Mouse (Mus musculus) CH12.LX (cell line): Measurements from ENCODE around the gene Nbeal1. TPM values are rescaled to one million over a fixed set of nuclear protein-coding genes. Genes with fewer than 3 reads are reported as not detected.

ENCODE experiments used
- DNase-seq: peaks from one replicate; pipeline ENCODE4 v3.0.0-alpha.2; 2013; ENCODE audit errors: extremely low read depth
- H3K27ac ChIP-seq: 2 replicates; pipeline ENCODE4 v1.5.1; 2012; ENCODE audit warnings: low read depth, mild to moderate bottlenecking, control low read depth, moderate library complexity; ENCODE audit not compliant: insufficient read depth
- H3K27me3 ChIP-seq: replicated peaks from 2 replicates; pipeline ENCODE3; 2012; ENCODE audit warnings: inconsistent platforms
- H3K36me3 ChIP-seq, 2 experiments: replicated peaks in 1 of 2; 2 replicates each; pipeline versions ENCODE3 to v1.6.1; 2012; ENCODE audit warnings: inconsistent platforms in 1 of 2, low read length in 1 of 2, mild to moderate bottlenecking in 1 of 2, mixed read lengths in 1 of 2, moderate library complexity in 1 of 2; ENCODE audit not compliant: control insufficient read depth in 1 of 2, insufficient read depth in 1 of 2
- H3K4me1 ChIP-seq, 2 experiments: 2 replicates each; pipeline ENCODE4 v1.6.1; 2012; ENCODE audit warnings: inconsistent platforms in 1 of 2, moderate library complexity in 1 of 2; ENCODE audit not compliant: insufficient read depth in 2 of 2, control insufficient read depth in 1 of 2
- H3K4me2 ChIP-seq: 2 replicates; pipeline ENCODE4 v1.6.1; 2012; ENCODE audit warnings: low read depth, mild to moderate bottlenecking, control low read depth; ENCODE audit not compliant: poor library complexity, insufficient read depth, severe bottlenecking
- H3K4me3 ChIP-seq, 3 experiments: fragments of 150-350 bp in 1 of 3; sonication (generic) in 1 of 3; replicated peaks in 1 of 3; 2 replicates each; pipeline versions ENCODE3 to v1.5.1; 2011 to 2012; ENCODE audit warnings: low read depth in 2 of 3, low read length in 2 of 3, mild to moderate bottlenecking in 2 of 3, moderate library complexity in 2 of 3, control low read depth in 1 of 3, improper control_type of control experiment in 1 of 3, inconsistent platforms in 1 of 3, mixed read lengths in 1 of 3; ENCODE audit not compliant: poor library complexity in 1 of 3
- H3K79me2 ChIP-seq: replicated peaks from 2 replicates; pipeline ENCODE4 v1.6.1; 2012; ENCODE audit warnings: mild to moderate bottlenecking, moderate library complexity; ENCODE audit not compliant: control insufficient read depth, poor library complexity, insufficient read depth, severe bottlenecking; ENCODE audit errors: extremely low read depth
- H3K9ac ChIP-seq: 2 replicates; pipeline ENCODE4 v1.6.1; 2012; ENCODE audit warnings: low read depth, mild to moderate bottlenecking, control low read depth, moderate library complexity; ENCODE audit not compliant: insufficient read depth
- H3K9me3 ChIP-seq: replicated peaks from 2 replicates; pipeline ENCODE3; 2012; ENCODE audit warnings: low read length, inconsistent platforms, mixed read lengths
- BHLHE40 ChIP-seq: IDR thresholded peaks from 2 replicates; pipeline ENCODE4 v1.6.1; 2011; ENCODE audit warnings: mild to moderate bottlenecking, low read depth, low read length, improper control_type of control experiment
- CHD1 ChIP-seq: IDR thresholded peaks from 2 replicates; pipeline ENCODE4 v1.6.1; 2012; ENCODE audit warnings: low read depth, low read length, improper control_type of control experiment, inconsistent platforms
- CHD2 ChIP-seq: IDR thresholded peaks from 2 replicates; pipeline ENCODE4 v1.6.1; 2011; ENCODE audit warnings: low read length, improper control_type of control experiment
- CTCF ChIP-seq, 2 experiments: IDR thresholded peaks in 1 of 2; conservative IDR thresholded peaks in 1 of 2; 2 replicates each; pipeline ENCODE4 v1.5.1; 2011 to 2012; ENCODE audit warnings: low read depth in 2 of 2, low read length in 2 of 2, improper control_type of control experiment in 1 of 2, inconsistent platforms in 1 of 2, mild to moderate bottlenecking in 1 of 2, moderate library complexity in 1 of 2
- E2F4 ChIP-seq: IDR thresholded peaks from 2 replicates; pipeline ENCODE4 v1.6.1; 2011; ENCODE audit warnings: low read depth, low read length, improper control_type of control experiment; ENCODE audit not compliant: insufficient replicate concordance
- ELF1 ChIP-seq: IDR thresholded peaks from 2 replicates; pipeline ENCODE4 v1.6.1; 2014; ENCODE audit warnings: low read depth, mild to moderate bottlenecking, inconsistent platforms, low read length, improper control_type of control experiment
- EP300 ChIP-seq: IDR thresholded peaks from 2 replicates; pipeline ENCODE4 v1.6.1; 2011; ENCODE audit warnings: low read length, improper control_type of control experiment
- ETS1 ChIP-seq: conservative IDR thresholded peaks from 2 replicates; pipeline ENCODE4 v1.6.1; 2012; ENCODE audit warnings: low read depth, mild to moderate bottlenecking, inconsistent platforms, low read length, improper control_type of control experiment, moderate library complexity
- GABPA ChIP-seq: IDR thresholded peaks from 2 replicates; pipeline ENCODE4 v1.6.1; 2012; ENCODE audit warnings: low read depth, low read length, improper control_type of control experiment, inconsistent platforms; ENCODE audit not compliant: insufficient replicate concordance
- HCFC1 ChIP-seq: IDR thresholded peaks from 2 replicates; pipeline ENCODE4 v1.6.1; 2012; ENCODE audit warnings: low read depth, mild to moderate bottlenecking, inconsistent platforms, low read length, improper control_type of control experiment
- IRF4 ChIP-seq: IDR thresholded peaks from 2 replicates; pipeline ENCODE4 v1.6.1; 2014; ENCODE audit warnings: low read depth, mild to moderate bottlenecking, inconsistent platforms, low read length, improper control_type of control experiment
- JUN ChIP-seq: IDR thresholded peaks from 2 replicates; pipeline ENCODE4 v1.6.1; 2011; ENCODE audit warnings: low read depth, mild to moderate bottlenecking, low read length, improper control_type of control experiment, moderate library complexity; ENCODE audit not compliant: insufficient read depth
- KAT2A ChIP-seq: IDR thresholded peaks from 2 replicates; pipeline ENCODE4 v1.6.1; 2012; ENCODE audit warnings: low read length, improper control_type of control experiment, inconsistent platforms; ENCODE audit not compliant: insufficient replicate concordance
- MAFK ChIP-seq: IDR thresholded peaks from 2 replicates; pipeline ENCODE4 v1.6.1; 2011; ENCODE audit warnings: low read length, improper control_type of control experiment; ENCODE audit not compliant: insufficient replicate concordance
- MAX ChIP-seq: IDR thresholded peaks from 2 replicates; pipeline ENCODE4 v1.6.1; 2011; ENCODE audit warnings: low read length, improper control_type of control experiment
- MAZ ChIP-seq: IDR thresholded peaks from 2 replicates; pipeline ENCODE4 v1.6.1; 2012; ENCODE audit warnings: low read depth, mild to moderate bottlenecking, inconsistent platforms, low read length, improper control_type of control experiment, moderate library complexity
- MEF2A ChIP-seq: IDR thresholded peaks from 2 replicates; pipeline ENCODE4 v1.6.1; 2014; ENCODE audit warnings: low read depth, mild to moderate bottlenecking, inconsistent platforms, low read length, improper control_type of control experiment, borderline replicate concordance
- MXI1 ChIP-seq: IDR thresholded peaks from 2 replicates; pipeline ENCODE4 v1.6.1; 2011; ENCODE audit warnings: mild to moderate bottlenecking, low read depth, low read length, improper control_type of control experiment
- MYC ChIP-seq: IDR thresholded peaks from 2 replicates; pipeline ENCODE4 v1.6.1; 2011; ENCODE audit warnings: low read depth, mild to moderate bottlenecking, improper control_type of control experiment, low read length
- NELFE ChIP-seq: IDR thresholded peaks from 2 replicates; pipeline ENCODE4 v1.6.1; 2011; ENCODE audit warnings: low read depth, low read length, improper control_type of control experiment
- NRF1 ChIP-seq: IDR thresholded peaks from 2 replicates; pipeline ENCODE4 v1.6.1; 2014; ENCODE audit warnings: low read depth, mild to moderate bottlenecking, inconsistent platforms, low read length, improper control_type of control experiment, moderate library complexity
- PAX5 ChIP-seq: IDR thresholded peaks from 2 replicates; pipeline ENCODE4 v1.6.1; 2012; ENCODE audit warnings: low read length, inconsistent platforms, mixed read lengths
- POLR2A ChIP-seq: IDR thresholded peaks from 2 replicates; pipeline ENCODE4 v1.6.1; 2011; ENCODE audit warnings: low read depth, mild to moderate bottlenecking, improper control_type of control experiment, low read length
- POLR2AphosphoS2 ChIP-seq: IDR thresholded peaks from 2 replicates; pipeline ENCODE4 v1.6.1; 2011; ENCODE audit warnings: low read depth, low read length, improper control_type of control experiment
- RAD21 ChIP-seq: IDR thresholded peaks from 2 replicates; pipeline ENCODE4 v1.6.1; 2011; ENCODE audit warnings: low read depth, mild to moderate bottlenecking, low read length, improper control_type of control experiment, moderate library complexity
- RCOR1 ChIP-seq: conservative IDR thresholded peaks from 2 replicates; pipeline ENCODE4 v1.6.1; 2012; ENCODE audit warnings: low read depth, mild to moderate bottlenecking, inconsistent platforms, low read length, improper control_type of control experiment
- SIN3A ChIP-seq: IDR thresholded peaks from 2 replicates; pipeline ENCODE4 v1.6.1; 2012; ENCODE audit warnings: low read length, improper control_type of control experiment, inconsistent platforms
- SMC3 ChIP-seq: IDR thresholded peaks from 2 replicates; pipeline ENCODE4 v1.6.1; 2011; ENCODE audit warnings: low read depth, low read length, improper control_type of control experiment
- TBP ChIP-seq: conservative IDR thresholded peaks from 2 replicates; pipeline ENCODE4 v1.6.1; 2011; ENCODE audit warnings: low read depth, low read length, improper control_type of control experiment
- TCF12 ChIP-seq: IDR thresholded peaks from 2 replicates; pipeline ENCODE4 v1.6.1; 2014; ENCODE audit warnings: low read depth, mild to moderate bottlenecking, inconsistent platforms, low read length, improper control_type of control experiment
- UBTF ChIP-seq: IDR thresholded peaks from 2 replicates; pipeline ENCODE4 v1.6.1; 2012; ENCODE audit warnings: low read depth, mild to moderate bottlenecking, inconsistent platforms, low read length, improper control_type of control experiment, moderate library complexity
- USF1 ChIP-seq: IDR thresholded peaks from 2 replicates; pipeline ENCODE4 v1.6.1; 2014; ENCODE audit warnings: low read depth, mild to moderate bottlenecking, inconsistent platforms, low read length, improper control_type of control experiment
- USF2 ChIP-seq: conservative IDR thresholded peaks from 2 replicates; pipeline ENCODE4 v1.6.1; 2011; ENCODE audit warnings: low read depth, low read length, improper control_type of control experiment
- ZC3H11A ChIP-seq: IDR thresholded peaks from 2 replicates; pipeline ENCODE4 v1.6.1; 2012; ENCODE audit warnings: low read depth, mild to moderate bottlenecking, inconsistent platforms, low read length, improper control_type of control experiment
- ZKSCAN1 ChIP-seq: IDR thresholded peaks from 2 replicates; pipeline ENCODE4 v1.6.1; 2012; ENCODE audit warnings: low read depth, inconsistent platforms, low read length, improper control_type of control experiment, borderline replicate concordance
- ZMIZ1 ChIP-seq: IDR thresholded peaks from 2 replicates; pipeline ENCODE4 v1.6.1; 2012; ENCODE audit warnings: low read depth, mild to moderate bottlenecking, inconsistent platforms, low read length, improper control_type of control experiment
- ZNF384 ChIP-seq: IDR thresholded peaks from 2 replicates; pipeline ENCODE4 v1.6.1; 2012; ENCODE audit warnings: low read depth, low read length, improper control_type of control experiment, inconsistent platforms
- dilution Hi-C: fragments of 300-500 bp; cut with MboI; formaldehyde crosslinking; loops from 2 replicates; pipeline ENCODE4 v1.14.3; 2020; ENCODE audit warnings: low sequenced_read_pairs; ENCODE audit not compliant: extremely low pct_unique_long_range_greater_than_20kb, extremely low pct_ligation_motif_present
- in situ Hi-C: fragments of 300-500 bp; cut with MboI; formaldehyde crosslinking; loops from 3 replicates; pipeline ENCODE4 v1.14.3; 2019; ENCODE audit warnings: low sequenced_read_pairs, low pct_ligation_motif_present, low pct_unique_long_range_greater_than_20kb, mixed read lengths
- polyA plus RNA-seq: library from polyadenylated mRNA; unstranded; fragments of >175 nt; gene quantifications from 2 replicates; pipeline ENCODE4 v1.2.1, GENCODE M21; 2012; ENCODE audit warnings: low read depth; ENCODE audit not compliant: insufficient read length
- total RNA-seq, 2 experiments: library from RNA; depleted of rRNA; stranded (reverse); fragments of 300-350 nt in 1 of 2; fragments of >200 nt in 1 of 2; gene quantifications; 2 replicates each; pipeline ENCODE4 v1.2.3; 2012 to 2014

The Nbeal1 gene
- 2.0 and 2.5 TPM in 2 replicates for total RNA-seq (2012; rRNA removed)
- 0.47 and 0.61 TPM in 2 replicates for total RNA-seq (2014; rRNA removed)
- 0.33 and 0.50 TPM in 2 replicates for polyA plus RNA-seq

GRCm38 (mm10) chr1:60179932-60180783 lies at the start of gene Nbeal1:
Gene Nbeal1, plus strand, starts transcription at chr1:60180599.
- H3K79me2 ChIP-seq: 0 out of 2 replicates have a peak, but pooled peaks cover 1% of the 10 kb centered on the region
- dilution Hi-C loops: no loop called here
- H3K36me3 ChIP-seq: no peaks in the 10 kb centered on the region
- peaks cover 0 to 6% of the 10 kb centered on the region in 2 experiments; a peak in 3 of 4 replicates for H3K4me1 ChIP-seq
- DNase-seq: peak; percentile 92
- peak within 1 kb of the TSS; percentile 77 to 86 (median 81) for H3K4me3 ChIP-seq
- H3K27me3 ChIP-seq: peaks cover 1% of the 10 kb centered on the region
- peak within 1 kb of the TSS; percentile 10; the same call in 1 of the 2 replicates for H3K27ac ChIP-seq
- H3K9me3 ChIP-seq: no peaks in the 10 kb centered on the region
- H3K9ac ChIP-seq: peak within 1 kb of the TSS; percentile 76
- in situ Hi-C loops: no loop called here
- H3K4me2 ChIP-seq: peak within 1 kb of the TSS; percentile 54
- TF ChIP-seq MYC: no peak
- TF ChIP-seq GABPA: no peak
- no peak; the same call in 1 of the 2 replicates for TF ChIP-seq CHD1
- TF ChIP-seq ZNF384: no peak
- no peak for TF ChIP-seq CTCF (conservative IDR thresholded peaks at IDR 0.05 in 1 of 2, IDR thresholded peaks at IDR 0.05 in 1 of 2; ENCODE audit: low read depth in 2 of 2, low read length in 2 of 2)
- no peak for TF ChIP-seq RCOR1
- peak; percentile 18; the same call in 1 of the 2 replicates for TF ChIP-seq ETS1
- TF ChIP-seq NELFE: peak; percentile 52; the same call in 1 of the 2 replicates
- TF ChIP-seq BHLHE40: no peak
- TF ChIP-seq TCF12: peak; percentile 55; the same call in 1 of the 2 replicates
- 0 out of 2 replicates have a peak, but pooled peaks have one; percentile 36 for TF ChIP-seq E2F4
- TF ChIP-seq CHD2: no peak
- TF ChIP-seq ELF1: 0 out of 2 replicates have a peak, but pooled peaks have one; percentile 44
- TF ChIP-seq IRF4: no peak
- TF ChIP-seq PAX5: no peak
- TF ChIP-seq ZMIZ1: peak; percentile 23; the same call in 1 of the 2 replicates
- peak; percentile 100 for TF ChIP-seq NRF1
- no peak for TF ChIP-seq MAZ
- no peak for TF ChIP-seq KAT2A
- TF ChIP-seq USF1: no peak
- TF ChIP-seq EP300: 0 out of 2 replicates have a peak, but pooled peaks have one; percentile 8
- no peak; the same call in 1 of the 2 replicates for TF ChIP-seq MAX
- no peak for TF ChIP-seq JUN
- TF ChIP-seq SMC3: no peak
- no peak for TF ChIP-seq ZKSCAN1
- 0 out of 2 replicates have a peak, but pooled peaks have one; percentile 32 for TF ChIP-seq TBP
- TF ChIP-seq POLR2A: peak; percentile 73
- TF ChIP-seq MXI1: no peak; the same call in 1 of the 2 replicates
- no peak; the same call in 1 of the 2 replicates for TF ChIP-seq MEF2A
- TF ChIP-seq ZC3H11A: no peak
- no peak for TF ChIP-seq MAFK
- no peak for TF ChIP-seq POLR2AphosphoS2
- no peak; the same call in 1 of the 2 replicates for TF ChIP-seq HCFC1
- no peak for TF ChIP-seq UBTF
- TF ChIP-seq RAD21: no peak
- 0 out of 2 replicates have a peak, but pooled peaks have one; percentile 3 for TF ChIP-seq USF2
- peak; percentile 83; the same call in 1 of the 2 replicates for TF ChIP-seq SIN3A
